Mouse (Mus musculus): ENCODE measurements at regions not wholly inside any gene's neighbourhood (a gene's known extent, or its start where the extent isn't known, plus 50 kb on each side); places are given as distances from the start of the nearest gene placed in this dataset.
"Not testable (repeated sequence)": the region's sequence is repeated elsewhere in the genome, so short reads cannot be mapped to it uniquely, and the experiment has no call there.

DNA sequence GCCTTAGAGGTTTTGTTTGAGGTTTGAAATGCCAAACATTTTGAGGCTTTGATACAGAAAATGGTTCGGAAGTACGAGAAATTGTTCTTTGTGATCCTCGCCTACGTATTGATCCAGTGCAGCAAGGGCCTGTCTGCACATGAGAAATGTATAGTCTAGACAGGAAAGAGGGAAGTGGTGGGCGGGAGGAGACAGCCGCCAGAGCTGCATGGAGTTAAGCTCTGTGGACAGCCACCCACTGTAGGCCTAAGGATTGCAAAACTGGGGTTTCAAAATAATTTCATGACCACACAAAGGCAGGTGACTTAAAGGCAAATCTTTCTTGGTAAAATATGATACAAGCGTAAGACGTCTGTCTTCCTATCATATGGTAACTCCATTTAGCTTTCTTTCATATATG, 178.4 kb downstream of the Csl start:
- Histone ChIP-seq H3K4me1 (ENCODE audit: control insufficient read depth, insufficient read depth, low read length) (no peaks in the 10 kb centered on the region), H3K4me3 (ENCODE audit: insufficient read depth, low read length) (no peak overlapping the region), H3K27ac (ENCODE audit: insufficient read depth, low read length) (no peak overlapping the region)
- TF ChIP-seq CTCF (IDR thresholded peaks at IDR 0.05; ENCODE audit: borderline replicate concordance, insufficient read depth, low read length) (no peak), POLR2A (IDR thresholded peaks at IDR 0.05; ENCODE audit: low read depth, low read length) (no peak)

DNA sequence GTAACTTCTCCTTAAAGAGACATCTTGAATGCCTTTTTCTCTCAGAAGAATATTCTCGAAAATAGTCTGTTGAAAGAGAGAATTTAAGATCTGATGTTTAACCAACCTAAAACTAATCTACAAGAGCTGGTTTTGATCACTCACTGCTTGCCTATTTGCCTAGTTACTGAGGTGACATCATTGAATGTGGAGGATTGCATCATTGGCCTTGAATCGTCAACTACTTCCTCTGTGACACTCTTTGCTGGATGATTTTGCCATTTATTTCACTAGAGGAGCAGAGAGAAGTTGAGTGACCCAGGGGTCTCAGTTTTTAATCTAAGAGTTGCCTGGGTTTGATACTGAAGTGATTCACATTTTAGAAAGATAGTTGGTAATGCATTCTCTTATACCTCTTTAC, 174.6 kb downstream of the Csl start:
- H3K27ac ChIP-seq (ENCODE audit: insufficient read depth, low read length), result no peak overlapping the region
- no peak for TF ChIP-seq POLR2A (IDR thresholded peaks at IDR 0.05; ENCODE audit: low read depth, low read length)
- no peak for TF ChIP-seq CTCF (IDR thresholded peaks at IDR 0.05; ENCODE audit: borderline replicate concordance, insufficient read depth, low read length)
- no peaks in the 10 kb centered on the region for H3K4me1 ChIP-seq (ENCODE audit: control insufficient read depth, insufficient read depth, low read length)
- H3K4me3 ChIP-seq (ENCODE audit: insufficient read depth, low read length), result no peak overlapping the region

GRCm38 (mm10) chr10:99592220-99592619, 167.2 kb downstream of the Csl start:
- no peak overlapping the region for H3K27ac ChIP-seq (ENCODE audit: insufficient read depth, low read length)
- no peak for TF ChIP-seq POLR2A (IDR thresholded peaks at IDR 0.05; ENCODE audit: low read depth, low read length)

GRCm38 (mm10) chr10:99595659-99596058, 163.8 kb downstream of the Csl start:
- Histone ChIP-seq H3K4me3 (ENCODE audit: insufficient read depth, low read length) (no peak overlapping the region), H3K27ac (ENCODE audit: insufficient read depth, low read length) (no peak overlapping the region), H3K4me1 (ENCODE audit: control insufficient read depth, insufficient read depth, low read length) (no peaks in the 10 kb centered on the region)
- TF ChIP-seq CTCF (IDR thresholded peaks at IDR 0.05; ENCODE audit: borderline replicate concordance, insufficient read depth, low read length) (no peak), POLR2A (IDR thresholded peaks at IDR 0.05; ENCODE audit: low read depth, low read length) (no peak)

More at GRCm38 (mm10) chr10:99592220-99592619, 167.2 kb downstream of the Csl start:
- H3K4me3 ChIP-seq (ENCODE audit: insufficient read depth, low read length), result no peak overlapping the region
- H3K4me1 ChIP-seq (ENCODE audit: control insufficient read depth, insufficient read depth, low read length), result no peaks in the 10 kb centered on the region

- H3K4me1 ChIP-seq (ENCODE audit: control insufficient read depth, insufficient read depth, low read length); H3K27ac ChIP-seq (ENCODE audit: insufficient read depth, low read length): not testable (repeated sequence)
- peak overlapping the region; percentile 52 for H3K4me3 ChIP-seq (ENCODE audit: insufficient read depth, low read length)
These were observed 160.0 kb downstream of the Csl start for GRCm38 (mm10) chr10:99599142-99600120.

DNA sequence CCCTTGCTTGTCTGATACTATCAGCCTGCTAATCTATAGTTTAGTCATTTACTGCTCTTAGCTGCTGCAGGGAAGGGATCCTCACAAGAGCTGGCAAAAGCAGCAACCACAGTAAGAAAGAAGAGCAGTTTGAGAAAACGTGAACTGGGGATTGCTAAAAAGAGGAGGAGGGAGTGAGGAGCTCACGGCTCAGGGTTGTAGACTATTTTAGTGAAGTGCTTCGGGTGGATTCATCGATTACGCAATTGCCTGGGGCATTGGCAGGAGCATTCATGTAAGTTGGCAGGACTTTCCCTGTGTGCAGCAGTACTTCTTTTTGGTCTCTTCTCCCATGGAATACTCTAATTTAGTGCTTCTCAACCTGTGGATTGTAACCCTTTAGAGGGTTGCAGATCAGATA, 157.1 kb downstream of the Csl start:
- no peaks in the 10 kb centered on the region for H3K4me1 ChIP-seq (ENCODE audit: control insufficient read depth, insufficient read depth, low read length)
- no peak overlapping the region for H3K4me3 ChIP-seq (ENCODE audit: insufficient read depth, low read length)
- TF ChIP-seq POLR2A (IDR thresholded peaks at IDR 0.05; ENCODE audit: low read depth, low read length) (no peak), CTCF (IDR thresholded peaks at IDR 0.05; ENCODE audit: borderline replicate concordance, insufficient read depth, low read length) (no peak)
- H3K27ac ChIP-seq (ENCODE audit: insufficient read depth, low read length), result no peak overlapping the region

- no peak for TF ChIP-seq POLR2A (IDR thresholded peaks at IDR 0.05; ENCODE audit: low read depth, low read length)
- no peak for TF ChIP-seq CTCF (IDR thresholded peaks at IDR 0.05; ENCODE audit: borderline replicate concordance, insufficient read depth, low read length)
- H3K27ac ChIP-seq (ENCODE audit: insufficient read depth, low read length), result no peak overlapping the region
- H3K4me1 ChIP-seq (ENCODE audit: control insufficient read depth, insufficient read depth, low read length), result no peaks in the 10 kb centered on the region
- H3K4me3 ChIP-seq (ENCODE audit: insufficient read depth, low read length), result no peak overlapping the region
These were observed 155.3 kb downstream of the Csl start for GRCm38 (mm10) chr10:99604172-99604571.

- Histone ChIP-seq H3K4me1 (ENCODE audit: control insufficient read depth, insufficient read depth, low read length) (no peaks in the 10 kb centered on the region), H3K27ac (ENCODE audit: insufficient read depth, low read length) (no peak overlapping the region), H3K4me3 (ENCODE audit: insufficient read depth, low read length) (no peak overlapping the region)
- TF ChIP-seq POLR2A (IDR thresholded peaks at IDR 0.05; ENCODE audit: low read depth, low read length) (no peak), CTCF (IDR thresholded peaks at IDR 0.05; ENCODE audit: borderline replicate concordance, insufficient read depth, low read length) (no peak)
These were observed 151.0 kb downstream of the Csl start for GRCm38 (mm10) chr10:99608477-99608876.

DNA sequence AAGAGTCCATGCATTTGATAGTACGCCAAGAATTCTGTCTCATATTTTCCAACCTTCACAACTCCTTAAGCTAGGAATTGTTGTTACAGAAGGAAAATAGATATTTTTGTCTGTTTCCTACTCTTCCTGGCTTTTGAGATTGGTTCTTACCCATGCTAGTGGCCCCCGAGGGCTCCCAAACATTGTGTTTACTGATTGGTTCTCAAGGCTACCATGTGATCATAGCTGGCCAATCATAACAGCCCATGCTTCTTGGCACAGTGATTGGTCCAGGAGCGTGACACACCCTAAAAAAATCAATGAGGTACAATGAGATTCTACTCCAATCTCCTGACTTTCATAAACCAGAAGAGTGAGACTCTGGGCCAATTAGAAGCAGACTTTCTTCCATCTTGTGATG, 150.0 kb downstream of the Csl start:
- no peaks in the 10 kb centered on the region for H3K4me1 ChIP-seq (ENCODE audit: control insufficient read depth, insufficient read depth, low read length)
- H3K27ac ChIP-seq (ENCODE audit: insufficient read depth, low read length), result no peak overlapping the region
- TF ChIP-seq POLR2A (IDR thresholded peaks at IDR 0.05; ENCODE audit: low read depth, low read length), result no peak
- H3K4me3 ChIP-seq (ENCODE audit: insufficient read depth, low read length), result no peak overlapping the region

DNA sequence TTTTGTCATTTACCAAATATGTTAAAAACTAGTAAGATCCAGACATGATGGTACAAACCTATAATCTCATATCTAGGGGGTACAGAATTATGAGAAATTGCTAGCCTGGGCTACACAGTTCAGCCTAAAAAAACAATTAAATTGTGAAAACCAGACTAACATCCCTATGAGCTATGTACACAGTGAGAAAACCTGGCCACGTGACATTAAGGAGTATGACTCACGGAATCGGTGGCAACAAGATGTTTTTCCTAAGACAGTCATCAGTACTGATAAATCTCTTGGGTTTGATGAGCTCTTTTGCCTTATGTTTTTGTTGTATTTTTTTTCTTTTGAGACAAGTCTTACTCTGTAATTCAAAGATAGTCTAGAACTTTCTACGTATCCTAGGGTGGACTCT, 148.6 kb downstream of the Csl start:
- TF ChIP-seq POLR2A (IDR thresholded peaks at IDR 0.05; ENCODE audit: low read depth, low read length), result no peak
- no peak for TF ChIP-seq CTCF (IDR thresholded peaks at IDR 0.05; ENCODE audit: borderline replicate concordance, insufficient read depth, low read length)
- Histone ChIP-seq H3K27ac (ENCODE audit: insufficient read depth, low read length) (no peak overlapping the region), H3K4me1 (ENCODE audit: control insufficient read depth, insufficient read depth, low read length) (no peaks in the 10 kb centered on the region), H3K4me3 (ENCODE audit: insufficient read depth, low read length) (no peak overlapping the region)
